Mouse (Mus musculus) midbrain, postnatal 0 days (tissue): ENCODE measurements around the gene Gm20388. TPM values are rescaled to one million over a fixed set of nuclear protein-coding genes. Genes with fewer than 3 reads are reported as not detected.
A peak's percentile ranks its signal among the peaks of the same experiment; 100 is the strongest.

ENCODE experiments used
- ATAC-seq: fragments of 200-750 bp; cut with Nextera tagmentation; 2 replicates; pipeline ENCODE4 v1.8.0; 2017; ENCODE audit warnings: moderate number of reproducible peaks, mild to moderate bottlenecking, moderate TSS enrichment, moderate library complexity; ENCODE audit not compliant: low FRiP score
- DNase-seq: peaks from one replicate; pipeline ENCODE4 v3.0.0-alpha.2; 2015; ENCODE audit warnings: low spot score
- H3K27ac ChIP-seq: fragments of 300-500 bp; sonication (generic); 2 replicates; pipeline ENCODE4 v1.5.1; 2014; ENCODE audit warnings: low read depth, mild to moderate bottlenecking, low read length, mixed read lengths
- H3K27me3 ChIP-seq: fragments of 300-500 bp; sonication (generic); 2 replicates; pipeline ENCODE4 v1.6.1; 2014; ENCODE audit warnings: low read length, control low read depth, mixed read lengths; ENCODE audit not compliant: insufficient read depth
- H3K36me3 ChIP-seq: fragments of 300-500 bp; sonication (generic); 2 replicates; pipeline ENCODE4 v1.6.1; 2014; ENCODE audit warnings: low read length, control low read depth, mixed read lengths; ENCODE audit not compliant: insufficient read depth
- H3K4me1 ChIP-seq: fragments of 300-500 bp; sonication (generic); 2 replicates; pipeline ENCODE4 v1.6.1; 2014; ENCODE audit warnings: mild to moderate bottlenecking, control low read depth, antibody characterized with exemption, low read length, mixed read lengths; ENCODE audit not compliant: insufficient read depth
- H3K4me2 ChIP-seq: fragments of 300-500 bp; sonication (generic); 2 replicates; pipeline ENCODE4 v1.6.1; 2014; ENCODE audit warnings: low read depth, mild to moderate bottlenecking, low read length, mixed read lengths; ENCODE audit not compliant: poor library complexity, severe bottlenecking
- H3K4me3 ChIP-seq: fragments of 300-500 bp; sonication (generic); 2 replicates; pipeline ENCODE4 v1.5.1; 2014; ENCODE audit warnings: low read depth, mild to moderate bottlenecking, low read length, moderate library complexity
- H3K9ac ChIP-seq: fragments of 300-500 bp; sonication (generic); replicated peaks from 2 replicates; pipeline ENCODE4 v1.6.1; 2014; ENCODE audit warnings: mild to moderate bottlenecking, low read length, moderate library complexity, mixed read lengths; ENCODE audit not compliant: poor library complexity, severe bottlenecking
- H3K9me3 ChIP-seq: fragments of 300-500 bp; sonication (generic); 2 replicates; pipeline ENCODE4 v1.6.1; 2016; ENCODE audit warnings: low read length, control low read depth
- CTCF ChIP-seq: IDR thresholded peaks from 2 replicates; pipeline ENCODE4 v1.5.1; 2016; ENCODE audit warnings: antibody characterized with exemption, mild to moderate bottlenecking
- WGBS: fragments of 180-500 bp; shearing (Covaris S2); extraction: QIAGEN DNeasy Blood & Tissue Kit; methylation state at CpG from one replicate; pipeline ENCODE4 v1.1.7; 2014; 5-methylcytosine and 5-hydroxymethylcytosine counted together
- polyA plus RNA-seq: library from polyadenylated mRNA; unstranded; fragments of >200 nt; fragmentation: Nextera tagmentation; extraction: Ambion mirVana; gene quantifications from 2 replicates; pipeline ENCODE4 v1.2.1, GENCODE M21; 2015
- total RNA-seq: library from RNA; depleted of rRNA; stranded (reverse); fragments of >200 nt; gene quantifications from 2 replicates; pipeline ENCODE4 v1.2.3, GENCODE M21; 2014

Gm20388 gene
- total and polyA plus RNA-seq, 2 experiments from 2014 or later = 74.2 TPM; not detected in 1

- H3K9ac ChIP-seq = no peak overlapping the region
- H3K27me3 ChIP-seq = peaks cover 3% of the 10 kb centered on the region; the same call in 1 of the 2 replicates
- no peak for DNase-seq
- H3K4me2 ChIP-seq = no peak overlapping the region
- no peak overlapping the region for H3K4me3 ChIP-seq
- TF ChIP-seq CTCF = no peak
- H3K36me3 ChIP-seq = no peaks in the 10 kb centered on the region
- H3K4me1 ChIP-seq = no peaks in the 10 kb centered on the region
- 86% methylated on average over 10 of the region's 10 CpGs for WGBS
- no peaks in the 10 kb centered on the region for H3K9me3 ChIP-seq
- ATAC-seq = no peak
- H3K27ac ChIP-seq = no peak overlapping the region
Observed at GRCm38 (mm10) chr8:121354844-121355243, 1444.2 kb downstream of the Gm20388 start.

- Histone ChIP-seq H3K9me3 (no peaks in the 10 kb centered on the region), H3K27me3 (peaks cover 3% of the 10 kb centered on the region; the same call in 1 of the 2 replicates), H3K27ac (no peak overlapping the region), H3K4me3 (no peak overlapping the region), H3K4me2 (no peak overlapping the region), H3K9ac (no peak overlapping the region), H3K36me3 (no peaks in the 10 kb centered on the region), H3K4me1 (no peaks in the 10 kb centered on the region)
- no peak for DNase-seq
- WGBS = 91% methylated on average over 4 of the region's 4 CpGs
- ATAC-seq = no peak
- no peak for TF ChIP-seq CTCF
Observed at GRCm38 (mm10) chr8:121357451-121357850, 1446.8 kb downstream of the Gm20388 start.

GRCm38 (mm10) chr8:121358609-121359008, 1448.0 kb downstream of the Gm20388 start:
- DNase-seq = no peak

GRCm38 (mm10) chr8:121359131-121359981, 1448.7 kb downstream of the Gm20388 start:
- Histone ChIP-seq H3K36me3 (no peaks in the 10 kb centered on the region), H3K4me2 (no peak overlapping the region), H3K4me1 (no peaks in the 10 kb centered on the region), H3K4me3 (no peak overlapping the region), H3K27me3 (peaks cover 3% of the 10 kb centered on the region; the same call in 1 of the 2 replicates), H3K9ac (0 out of 2 replicates have a peak overlapping the region, but pooled peaks have one; percentile 19), H3K27ac (no peak overlapping the region), H3K9me3 (no peaks in the 10 kb centered on the region)
- peak; percentile 54 for DNase-seq
- WGBS = 20% methylated on average over 19 of the region's 20 CpGs
- ATAC-seq = no peak
- TF ChIP-seq CTCF = no peak

More at GRCm38 (mm10) chr8:121358609-121359008, 1448.0 kb downstream of the Gm20388 start:
- Histone ChIP-seq H3K36me3 (no peaks in the 10 kb centered on the region), H3K4me1 (no peaks in the 10 kb centered on the region), H3K4me2 (no peak overlapping the region), H3K9me3 (no peaks in the 10 kb centered on the region), H3K27ac (no peak overlapping the region), H3K27me3 (peaks cover 3% of the 10 kb centered on the region; the same call in 1 of the 2 replicates), H3K4me3 (no peak overlapping the region), H3K9ac (no peak overlapping the region)
- no peak for TF ChIP-seq CTCF
- no peak for ATAC-seq
- WGBS = 68% methylated on average over 4 of the region's 4 CpGs

GRCm38 (mm10) chr8:121360001-121360400, 1449.4 kb downstream of the Gm20388 start:
- no peak for TF ChIP-seq CTCF
- no peak overlapping the region for H3K4me2 ChIP-seq
- H3K36me3 ChIP-seq = no peaks in the 10 kb centered on the region
- ATAC-seq = no peak
- H3K9ac ChIP-seq = no peak overlapping the region
- no peak for DNase-seq
- H3K9me3 ChIP-seq = no peaks in the 10 kb centered on the region
- WGBS = 70% methylated on average over 6 of the region's 6 CpGs
- no peak overlapping the region for H3K4me3 ChIP-seq
- no peak overlapping the region for H3K27ac ChIP-seq
- no peaks in the 10 kb centered on the region for H3K4me1 ChIP-seq
- H3K27me3 ChIP-seq = peaks cover 3% of the 10 kb centered on the region; the same call in 1 of the 2 replicates

- no peak for TF ChIP-seq CTCF
- no peak overlapping the region for H3K27ac ChIP-seq
- no peak overlapping the region for H3K9ac ChIP-seq
- no peaks in the 10 kb centered on the region for H3K4me1 ChIP-seq
- no peaks in the 10 kb centered on the region for H3K9me3 ChIP-seq
- H3K27me3 ChIP-seq = peaks cover 3% of the 10 kb centered on the region; the same call in 1 of the 2 replicates
- no peak overlapping the region for H3K4me2 ChIP-seq
- H3K36me3 ChIP-seq = no peaks in the 10 kb centered on the region
- DNase-seq = no peak
- no peak overlapping the region for H3K4me3 ChIP-seq
- no peak for ATAC-seq
- 73% methylated on average over 8 of the region's 8 CpGs for WGBS
Observed at GRCm38 (mm10) chr8:121361166-121361565, 1450.5 kb downstream of the Gm20388 start.
